Mouse (Mus musculus): ENCODE results near the gene Hoxb3. TPM values are rescaled to one million over a fixed set of nuclear protein-coding genes. Genes with fewer than 3 reads are reported as not detected.

Hoxb3 gene
- polyA plus RNA-seq (2016; fragmentation: Nextera tagmentation; extraction: Ambion mirVana) = not detected in 2 replicates

DNA sequence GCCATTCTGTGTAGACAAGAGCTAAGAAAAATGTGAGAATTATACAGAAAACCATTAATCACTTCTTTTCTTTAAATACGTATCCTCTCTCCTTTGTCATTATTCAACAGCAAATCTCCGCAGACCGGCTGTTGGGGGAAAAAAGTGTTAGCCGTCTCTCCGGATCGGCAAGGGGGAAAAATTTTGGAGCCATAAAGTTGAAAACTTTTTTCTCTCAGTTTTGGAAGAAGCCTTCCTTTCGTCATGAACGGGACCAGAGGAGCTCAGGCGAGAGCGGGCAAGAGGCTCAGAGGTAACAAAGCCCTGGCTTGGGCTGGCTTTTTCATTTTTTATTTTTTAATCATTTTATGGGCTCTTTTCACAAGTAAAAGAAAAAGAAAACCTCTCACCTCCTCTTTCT, at the start of gene Hoxb3:
Hoxb3 (plus strand) TSS at position 173 of the 400 bp plus-strand sequence.
- Histone ChIP-seq H3K27ac (replicated peaks) (no peak within 1 kb of the TSS), H3K27me3 (ENCODE audit: low read depth, poor library complexity, severe bottlenecking) (peaks cover 100% of the 10 kb centered on the region), H3K36me3 (no peaks in the 10 kb centered on the region), H3K4me1 (peaks cover 14% of the 10 kb centered on the region), H3K9me3 (replicated peaks) (no peaks in the 10 kb centered on the region), H3K4me3 (no peak within 1 kb of the TSS)
- 2% methylated on average over 10 of the region's 10 CpGs for WGBS
- no peak for DNase-seq (ENCODE audit: low spot score)

DNA sequence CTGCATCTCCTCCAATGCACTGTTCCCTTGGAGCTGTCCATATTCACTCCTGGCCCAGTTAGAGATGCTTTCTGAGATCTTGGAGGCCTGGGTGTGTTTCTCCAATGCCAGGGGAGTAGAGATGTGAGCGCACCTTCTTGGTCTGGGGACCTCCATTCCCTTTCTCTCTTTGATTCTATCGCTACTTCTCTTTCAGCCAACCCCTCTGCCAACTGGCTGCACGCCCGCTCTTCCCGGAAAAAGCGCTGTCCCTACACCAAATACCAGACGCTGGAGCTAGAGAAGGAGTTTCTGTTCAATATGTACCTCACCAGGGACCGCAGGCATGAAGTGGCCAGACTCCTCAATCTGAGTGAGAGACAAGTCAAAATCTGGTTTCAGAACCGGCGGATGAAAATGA, 48.7 kb upstream of the Hoxb3 start:
- whole genome bisulfite sequencing = 3% methylated on average over 10 of the region's 10 CpGs
- no peak overlapping the region for H3K27ac ChIP-seq (replicated peaks)

DNA sequence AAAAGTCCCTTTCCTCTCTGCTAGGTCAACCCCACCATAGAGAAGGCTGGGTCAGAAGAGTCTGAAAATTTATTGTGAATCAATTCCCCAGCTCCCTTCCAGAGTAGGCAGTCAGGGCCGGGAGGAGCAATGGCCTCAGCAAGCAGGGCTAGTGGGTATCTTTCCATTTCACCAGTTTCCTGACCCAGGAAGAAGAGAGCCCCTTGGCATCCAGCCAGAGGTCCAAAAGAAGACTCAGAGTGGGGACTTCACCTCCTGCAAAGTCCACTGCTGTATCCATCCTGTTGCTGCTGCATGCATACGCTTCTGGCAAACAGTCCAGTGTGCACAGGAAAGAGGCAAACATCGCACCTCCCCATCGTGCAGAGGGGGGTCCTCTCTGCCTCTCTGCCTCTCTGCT, 47.2 kb upstream of the Hoxb3 start:
- DNase-seq (ENCODE audit: low spot score) = no peak
- Histone ChIP-seq H3K27me3 (ENCODE audit: low read depth, poor library complexity, severe bottlenecking) (peaks cover 100% of the 10 kb centered on the region), H3K36me3 (no peaks in the 10 kb centered on the region), H3K4me1 (peaks cover 17% of the 10 kb centered on the region), H3K27ac (replicated peaks) (no peak overlapping the region), H3K9me3 (replicated peaks) (no peaks in the 10 kb centered on the region), H3K4me3 (no peak overlapping the region)
- 12% methylated on average over 4 of the region's 4 CpGs for WGBS

More for the DNA sequence above, 48.7 kb upstream of the Hoxb3 start:
- no peaks in the 10 kb centered on the region for H3K9me3 ChIP-seq (replicated peaks)
- H3K4me1 ChIP-seq = peaks cover 18% of the 10 kb centered on the region
- H3K4me3 ChIP-seq = no peak overlapping the region
- no peaks in the 10 kb centered on the region for H3K36me3 ChIP-seq
- peaks cover 100% of the 10 kb centered on the region for H3K27me3 ChIP-seq (ENCODE audit: low read depth, poor library complexity, severe bottlenecking)
- no peak for DNase-seq (ENCODE audit: low spot score)

DNA sequence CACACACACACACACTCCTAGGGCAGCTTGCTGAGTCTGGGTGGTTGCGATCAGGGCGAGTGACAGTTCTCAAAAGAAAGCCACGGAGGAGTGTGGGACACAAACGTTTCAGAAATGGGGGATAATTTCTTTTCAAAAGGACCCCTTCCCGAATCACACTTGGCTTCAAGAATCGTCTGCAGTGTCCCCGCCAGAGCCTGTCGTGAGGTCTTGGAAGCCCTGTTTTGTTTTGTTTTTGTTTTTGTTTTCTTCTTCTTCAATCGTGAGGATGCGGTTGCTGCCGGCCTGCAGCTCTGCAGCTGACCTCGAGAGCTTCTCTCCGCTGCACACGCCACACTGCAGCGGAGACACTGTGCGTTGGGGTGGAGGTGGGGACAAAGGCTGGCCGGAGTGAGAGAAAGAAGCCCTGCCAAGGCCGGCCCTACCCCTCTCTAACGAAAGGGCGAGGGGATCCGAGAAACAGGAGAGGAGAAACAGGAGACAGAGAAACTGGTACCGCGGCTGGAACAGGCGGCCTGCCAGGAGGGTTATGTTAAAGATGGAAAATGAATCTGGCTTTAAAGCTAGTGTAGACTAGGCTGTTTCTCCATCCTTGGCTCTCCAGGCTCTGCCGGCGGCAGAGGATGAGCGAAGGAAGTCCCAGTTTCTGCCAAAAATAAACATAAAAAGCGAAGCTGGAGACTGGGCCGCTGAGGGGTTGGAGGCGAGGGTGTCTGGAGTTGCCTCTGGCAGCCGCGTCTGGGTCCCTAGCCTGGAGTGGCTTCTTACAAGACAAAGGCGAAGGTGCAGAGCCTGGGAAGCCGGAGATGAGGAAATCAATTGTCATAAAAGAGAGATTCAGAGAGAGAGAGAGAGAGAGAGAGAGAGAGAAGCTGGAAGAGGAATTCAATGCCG, 45.7 kb upstream of the Hoxb3 start:
- no peak overlapping the region for H3K27ac ChIP-seq (replicated peaks)
- H3K36me3 ChIP-seq = no peaks in the 10 kb centered on the region
- peaks cover 2% of the 10 kb centered on the region; the same call in 1 of the 2 replicates for H3K4me1 ChIP-seq
- peaks cover 100% of the 10 kb centered on the region for H3K27me3 ChIP-seq (ENCODE audit: low read depth, poor library complexity, severe bottlenecking)
- no peak for DNase-seq (ENCODE audit: low spot score)
- no peaks in the 10 kb centered on the region for H3K9me3 ChIP-seq (replicated peaks)
- no peak overlapping the region for H3K4me3 ChIP-seq
- 1% methylated on average over 35 of the region's 35 CpGs for WGBS

DNA sequence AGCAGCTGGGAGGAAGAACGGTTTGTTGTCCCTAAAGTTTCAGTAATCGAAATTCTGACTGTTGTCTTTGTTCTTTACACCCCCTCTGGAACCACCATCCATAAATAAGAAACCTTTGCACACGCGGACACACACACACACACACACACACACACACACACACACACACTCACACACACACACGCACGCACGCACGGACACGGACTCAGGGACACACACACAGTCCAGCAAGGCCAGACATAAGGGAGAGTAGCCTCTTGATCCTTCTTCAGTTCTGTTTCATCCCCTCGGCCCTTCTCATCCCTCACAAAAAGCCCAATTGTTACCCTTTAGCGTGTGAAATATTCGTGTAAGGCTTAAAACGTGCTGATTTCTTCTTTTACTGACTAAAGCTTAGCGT, 44.8 kb upstream of the Hoxb3 start:
- DNase-seq (ENCODE audit: low spot score) = no peak
- 20% methylated on average over 14 of the region's 14 CpGs for WGBS
- H3K9me3 ChIP-seq (replicated peaks) = no peaks in the 10 kb centered on the region
- no peak overlapping the region for H3K27ac ChIP-seq (replicated peaks)
- peaks cover 6% of the 10 kb centered on the region for H3K4me1 ChIP-seq
- no peak overlapping the region for H3K4me3 ChIP-seq
- H3K27me3 ChIP-seq (ENCODE audit: low read depth, poor library complexity, severe bottlenecking) = peaks cover 100% of the 10 kb centered on the region
- H3K36me3 ChIP-seq = no peaks in the 10 kb centered on the region

DNA sequence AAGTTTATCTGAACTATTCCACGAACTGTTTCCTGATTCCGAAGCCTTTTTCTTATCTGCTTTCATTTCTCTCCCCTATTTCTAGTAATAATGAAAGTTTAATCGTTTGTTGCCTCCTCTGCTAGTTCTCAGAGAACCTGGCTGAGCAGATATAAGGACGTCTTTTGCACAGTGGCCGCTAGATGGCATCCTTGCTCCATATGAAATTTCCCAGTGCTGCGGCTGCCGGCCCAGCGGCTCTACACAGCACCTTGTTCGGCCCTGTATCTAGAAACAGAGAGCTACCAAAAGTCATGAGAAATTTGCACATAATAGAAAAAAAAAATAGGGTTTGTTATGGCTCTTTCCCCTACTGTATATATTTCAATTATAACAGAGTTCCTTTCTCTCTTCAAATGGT, 44.4 kb upstream of the Hoxb3 start:
- under 1% methylated on average over 9 of the region's 9 CpGs for WGBS
- no peaks in the 10 kb centered on the region for H3K9me3 ChIP-seq (replicated peaks)
- H3K4me3 ChIP-seq = no peak overlapping the region
- H3K36me3 ChIP-seq = no peaks in the 10 kb centered on the region
- no peak overlapping the region for H3K27ac ChIP-seq (replicated peaks)
- peaks cover 8% of the 10 kb centered on the region for H3K4me1 ChIP-seq
- peak; percentile 87 for DNase-seq (ENCODE audit: low spot score)
- peaks cover 100% of the 10 kb centered on the region for H3K27me3 ChIP-seq (ENCODE audit: low read depth, poor library complexity, severe bottlenecking)

DNA sequence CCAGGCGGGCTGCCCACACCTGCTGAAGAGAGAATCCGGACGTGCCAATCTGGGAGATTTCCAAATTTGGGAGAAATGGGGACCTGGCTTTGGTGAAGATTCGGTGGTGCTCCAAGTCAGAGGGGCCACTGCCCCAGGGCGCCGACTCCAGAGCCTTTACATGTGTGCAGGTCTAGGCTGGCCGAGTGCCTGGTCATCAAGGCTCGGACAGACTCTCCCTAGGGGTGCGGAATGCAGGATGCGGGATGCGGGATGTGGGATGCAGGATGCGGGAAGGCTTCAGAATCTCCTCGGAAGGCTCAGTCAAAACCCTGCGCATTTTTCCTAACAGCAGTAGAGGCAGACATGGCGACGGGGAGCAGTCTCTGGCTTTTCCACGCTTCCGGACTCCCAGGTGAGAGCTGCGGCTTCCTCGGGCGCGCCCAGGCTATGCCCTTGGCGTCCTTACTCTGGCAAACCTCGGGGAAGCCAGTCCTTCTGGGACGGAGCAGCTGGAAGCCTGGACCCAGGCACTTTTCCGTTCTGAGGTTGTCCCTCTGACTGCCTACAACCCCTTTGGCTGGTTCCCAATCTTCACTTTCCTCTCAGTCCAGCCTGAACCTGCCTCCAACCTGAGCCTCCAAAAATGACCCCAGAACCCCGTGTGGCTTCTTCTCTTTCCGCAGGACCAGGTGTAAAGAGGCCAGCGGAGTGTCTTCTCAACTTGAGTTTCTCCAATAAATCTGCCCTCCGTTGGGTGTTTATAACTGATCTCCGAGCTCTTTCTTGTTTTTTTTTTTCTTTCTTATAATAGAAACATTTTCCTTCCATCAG, 43.5 kb upstream of the Hoxb3 start:
- no peaks in the 10 kb centered on the region for H3K9me3 ChIP-seq (replicated peaks)
- 3% methylated on average over 31 of the region's 31 CpGs for WGBS
- H3K4me1 ChIP-seq = peaks cover 16% of the 10 kb centered on the region
- DNase-seq (ENCODE audit: low spot score) = no peak
- H3K4me3 ChIP-seq = no peak overlapping the region
- no peak overlapping the region for H3K27ac ChIP-seq (replicated peaks)
- no peaks in the 10 kb centered on the region for H3K36me3 ChIP-seq
- peaks cover 100% of the 10 kb centered on the region for H3K27me3 ChIP-seq (ENCODE audit: low read depth, poor library complexity, severe bottlenecking)

DNA sequence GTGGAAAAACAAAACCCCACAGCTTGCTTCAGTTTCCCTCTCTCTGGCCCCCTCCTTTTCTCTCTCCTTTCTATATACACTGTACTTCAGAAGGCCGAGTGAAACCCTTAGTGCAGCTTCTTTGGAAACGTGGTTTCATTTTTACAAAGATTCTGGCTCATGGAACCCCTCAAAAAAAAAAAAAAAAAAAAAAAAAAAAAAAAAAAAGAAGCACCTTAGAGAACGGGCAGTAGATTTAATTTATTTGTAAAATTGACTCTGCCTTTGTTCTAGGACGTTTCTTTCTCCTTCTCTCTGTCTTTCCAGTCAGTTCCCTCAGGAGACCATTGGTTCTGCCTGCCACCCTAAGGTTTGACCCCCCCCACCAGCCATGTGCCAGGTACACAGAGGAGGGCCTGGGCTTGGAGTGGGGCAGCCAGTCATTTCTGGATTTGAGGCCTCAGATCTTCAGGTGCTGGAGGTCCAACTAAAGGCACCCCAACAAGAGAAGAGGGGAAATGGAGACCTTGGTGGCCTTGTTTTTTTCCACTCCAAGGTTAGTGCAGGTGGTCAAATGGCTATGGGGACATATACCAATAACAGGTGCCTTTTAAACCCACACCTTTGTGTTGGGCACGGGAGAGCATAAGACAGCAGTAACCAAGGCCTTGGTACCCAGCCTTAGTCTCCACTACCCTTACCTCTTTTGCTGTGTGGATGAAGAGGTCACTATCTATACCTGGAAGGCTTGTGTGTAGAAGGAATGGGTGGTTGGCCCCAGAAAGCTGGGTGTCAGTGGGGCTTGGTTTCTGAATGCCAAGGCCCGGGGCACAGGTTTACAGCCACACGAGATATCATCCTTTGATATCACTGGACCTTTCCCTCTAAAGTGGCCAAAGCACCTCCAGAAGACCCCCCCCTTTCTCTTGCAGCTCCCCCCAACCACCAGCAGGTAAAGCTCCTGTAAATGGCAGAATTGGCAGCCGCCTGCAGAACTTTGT, 42.4 kb upstream of the Hoxb3 start:
- no peak for DNase-seq (ENCODE audit: low spot score)
- Histone ChIP-seq H3K27me3 (ENCODE audit: low read depth, poor library complexity, severe bottlenecking) (peaks cover 100% of the 10 kb centered on the region), H3K9me3 (replicated peaks) (no peaks in the 10 kb centered on the region), H3K27ac (replicated peaks) (no peak overlapping the region), H3K36me3 (no peaks in the 10 kb centered on the region), H3K4me1 (peaks cover 24% of the 10 kb centered on the region), H3K4me3 (no peak overlapping the region)
- 8% methylated on average over 8 of the region's 8 CpGs for WGBS

DNA sequence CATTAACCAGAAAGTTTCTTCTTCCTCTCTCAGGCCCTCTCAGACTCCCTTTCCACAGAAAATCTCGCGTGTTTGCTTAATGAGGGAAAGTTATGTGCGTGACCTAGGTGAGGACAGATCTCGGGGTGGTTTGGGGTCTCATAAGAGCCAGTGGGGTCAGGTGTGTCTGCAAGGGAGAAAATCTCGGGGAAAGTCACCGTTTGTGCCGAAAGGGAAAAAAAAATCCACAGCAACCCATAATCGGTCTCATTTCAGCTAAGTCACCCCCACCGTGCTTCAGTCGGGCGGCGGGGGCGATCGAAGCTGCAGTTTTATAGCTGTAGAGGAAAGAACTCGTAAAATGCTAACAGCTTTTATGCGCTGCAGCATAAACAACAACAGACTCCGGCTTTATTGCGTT, 41.7 kb upstream of the Hoxb3 start:
- H3K27me3 ChIP-seq (ENCODE audit: low read depth, poor library complexity, severe bottlenecking) = peaks cover 100% of the 10 kb centered on the region
- H3K9me3 ChIP-seq (replicated peaks) = no peaks in the 10 kb centered on the region
- 5% methylated on average over 18 of the region's 18 CpGs for WGBS
- H3K36me3 ChIP-seq = no peaks in the 10 kb centered on the region
- no peak for DNase-seq (ENCODE audit: low spot score)
- H3K27ac ChIP-seq (replicated peaks) = no peak overlapping the region
- peaks cover 24% of the 10 kb centered on the region for H3K4me1 ChIP-seq
- H3K4me3 ChIP-seq = no peak overlapping the region

DNA sequence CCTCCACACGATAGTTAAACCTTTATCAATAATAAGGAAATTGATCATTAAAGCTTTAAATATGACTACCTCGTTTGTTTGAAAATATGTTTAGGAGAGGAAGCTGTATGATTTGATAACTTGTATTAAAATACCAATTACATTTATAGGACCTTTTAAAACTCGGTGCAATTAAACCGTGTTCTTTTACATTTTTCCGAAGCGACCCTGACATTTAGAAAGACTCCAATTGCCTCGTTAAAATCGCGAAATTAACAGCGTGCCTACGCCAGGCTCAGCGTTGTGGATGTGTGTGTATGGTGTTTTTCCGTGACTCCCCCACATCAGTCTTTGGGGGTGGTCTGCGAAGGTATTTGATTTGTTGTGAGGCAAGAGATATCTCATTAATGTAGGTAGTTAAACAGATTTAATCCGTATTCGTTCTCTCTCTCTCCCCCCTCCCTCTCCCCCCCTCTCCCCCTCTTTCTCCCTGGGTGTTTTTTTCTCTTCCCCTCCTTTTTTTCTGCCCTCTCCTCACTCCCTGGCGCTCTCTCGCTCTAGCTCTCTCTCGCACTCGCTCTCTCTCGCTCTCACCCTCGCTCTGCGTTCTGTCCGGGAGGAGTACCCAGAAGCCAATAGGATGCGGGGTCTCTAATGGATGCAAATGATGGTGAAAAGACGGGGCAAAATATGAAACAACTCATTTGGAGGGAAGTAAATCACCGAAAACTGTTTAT, 41.1 kb upstream of the Hoxb3 start, which contains the start of gene Hoxb8:
Hoxb8 (plus strand) TSS at position 51 of the 716 bp plus-strand sequence.
- DNase-seq (ENCODE audit: low spot score) = no peak
- Histone ChIP-seq H3K4me3 (no peak within 1 kb of the TSS), H3K27ac (replicated peaks) (no peak within 1 kb of the TSS)

DNA sequence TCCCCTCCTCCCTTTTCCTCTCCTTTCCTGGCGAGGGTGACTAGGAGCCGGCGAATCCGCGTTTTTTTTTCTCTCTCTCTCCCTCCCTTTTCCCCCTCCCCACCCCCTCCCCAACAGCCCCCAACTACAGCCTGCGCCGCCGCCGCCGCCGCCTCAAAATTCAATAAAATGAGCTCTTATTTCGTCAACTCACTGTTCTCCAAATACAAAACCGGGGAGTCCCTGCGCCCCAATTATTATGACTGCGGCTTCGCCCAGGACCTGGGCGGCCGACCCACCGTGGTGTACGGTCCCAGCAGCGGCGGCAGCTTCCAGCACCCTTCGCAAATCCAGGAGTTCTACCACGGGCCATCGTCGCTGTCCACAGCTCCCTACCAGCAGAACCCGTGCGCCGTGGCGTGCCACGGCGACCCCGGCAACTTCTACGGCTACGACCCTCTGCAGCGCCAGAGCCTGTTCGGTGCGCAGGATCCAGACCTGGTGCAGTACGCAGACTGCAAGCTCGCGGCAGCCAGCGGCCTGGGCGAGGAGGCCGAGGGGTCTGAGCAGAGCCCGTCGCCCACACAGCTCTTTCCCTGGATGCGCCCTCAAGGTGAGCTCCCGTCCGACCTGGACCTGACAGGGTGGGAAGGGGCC, 40.2 kb upstream of the Hoxb3 start:
- H3K4me3 ChIP-seq = no peak overlapping the region
- H3K27me3 ChIP-seq (ENCODE audit: low read depth, poor library complexity, severe bottlenecking) = peaks cover 100% of the 10 kb centered on the region
- no peak overlapping the region for H3K27ac ChIP-seq (replicated peaks)
- no peaks in the 10 kb centered on the region for H3K36me3 ChIP-seq
- no peaks in the 10 kb centered on the region for H3K9me3 ChIP-seq (replicated peaks)
- WGBS = under 1% methylated on average over 49 of the region's 49 CpGs
- DNase-seq (ENCODE audit: low spot score) = peak; percentile 75
- peaks cover 32% of the 10 kb centered on the region for H3K4me1 ChIP-seq

More for the DNA sequence above, 41.1 kb upstream of the Hoxb3 start, which contains the start of gene Hoxb8:
- Histone ChIP-seq H3K36me3 (no peaks in the 10 kb centered on the region), H3K4me1 (peaks cover 28% of the 10 kb centered on the region), H3K9me3 (replicated peaks) (no peaks in the 10 kb centered on the region), H3K27me3 (ENCODE audit: low read depth, poor library complexity, severe bottlenecking) (peaks cover 100% of the 10 kb centered on the region)
- WGBS = 2% methylated on average over 27 of the region's 27 CpGs
